Mouse (Mus musculus): ENCODE results near the gene Ythdf1. TPM values are rescaled to one million over a fixed set of nuclear protein-coding genes. Genes with fewer than 3 reads are reported as not detected.

The Ythdf1 gene
- polyA plus RNA-seq, 1 experiment from 2014 or later = 11.6 TPM

DNA sequence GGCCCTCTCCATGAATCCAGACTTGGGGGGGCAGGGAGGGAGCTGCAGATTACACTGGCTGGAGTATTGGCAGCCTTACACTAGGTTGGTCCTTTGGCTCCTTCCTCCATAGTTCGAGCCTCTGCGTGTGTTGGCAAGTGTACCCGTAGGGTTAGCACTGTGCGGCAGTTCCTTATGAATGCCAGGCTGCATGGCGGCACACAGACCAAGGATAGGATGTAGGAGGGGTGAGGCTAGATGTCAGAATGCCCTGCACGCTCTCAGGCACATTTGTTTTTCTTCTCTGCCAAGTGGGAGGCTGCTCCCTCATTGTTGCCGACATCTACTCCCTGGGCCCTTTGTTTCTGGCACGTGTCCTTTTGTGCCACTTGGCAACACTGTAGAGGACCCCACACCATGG, 63.6 kb downstream of the Ythdf1 start:
- no peaks in the 10 kb centered on the region for H3K9me3 ChIP-seq (replicated peaks; ENCODE audit: control insufficient read depth, low read length)

DNA sequence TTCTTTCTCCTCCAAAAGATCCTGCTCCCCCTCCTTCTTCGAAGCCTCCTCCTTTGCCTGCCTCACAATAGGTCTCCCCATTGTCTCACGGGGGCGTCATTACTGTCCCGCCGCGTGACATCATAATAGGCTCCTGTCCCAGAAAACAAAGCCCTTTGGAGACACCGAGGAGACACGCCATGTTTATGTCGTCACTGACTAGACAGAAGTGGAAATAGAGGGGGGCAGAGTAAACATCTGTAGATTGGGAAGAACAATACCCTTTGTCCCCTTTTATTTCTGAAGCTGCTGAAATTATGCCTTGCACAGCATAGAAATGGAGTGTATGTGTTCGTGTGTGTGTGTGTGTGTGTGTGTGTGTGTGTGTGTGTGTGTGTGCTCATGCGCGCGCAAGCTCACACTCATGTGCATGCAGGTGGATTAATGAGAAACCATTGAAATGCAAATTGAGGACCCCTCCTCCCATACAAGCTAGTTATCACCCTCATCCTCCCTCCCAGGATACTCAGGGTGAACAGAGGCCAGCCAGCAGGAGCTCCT, 65.7 kb downstream of the Ythdf1 start:
- ATAC-seq (ENCODE audit: insufficient read depth, low FRiP score) = no peak
- Histone ChIP-seq H3K4me1 (ENCODE audit: control insufficient read depth, insufficient read depth, low read length) (no peaks in the 10 kb centered on the region), H3K4me3 (replicated peaks; ENCODE audit: low read length) (no peak overlapping the region), H3K9me3 (replicated peaks; ENCODE audit: control insufficient read depth, low read length) (no peaks in the 10 kb centered on the region), H3K4me2 (ENCODE audit: low read depth, low read length) (no peak overlapping the region), H3K27ac (ENCODE audit: low read length) (no peak overlapping the region), H3K36me3 (ENCODE audit: control insufficient read depth, insufficient read depth, low read length) (no peaks in the 10 kb centered on the region), H3K9ac (ENCODE audit: low read length) (no peak overlapping the region), H3K27me3 (ENCODE audit: control insufficient read depth, insufficient read depth, low read length) (peaks cover 19% of the 10 kb centered on the region)
- 10% methylated on average over 13 of the region's 13 CpGs for WGBS

More for the DNA sequence above, 63.6 kb downstream of the Ythdf1 start:
- H3K4me2 ChIP-seq (ENCODE audit: low read depth, low read length) = no peak overlapping the region
- 76% methylated on average over 8 of the region's 8 CpGs for WGBS
- H3K27ac ChIP-seq (ENCODE audit: low read length) = no peak overlapping the region
- no peaks in the 10 kb centered on the region for H3K36me3 ChIP-seq (ENCODE audit: control insufficient read depth, insufficient read depth, low read length)
- no peaks in the 10 kb centered on the region for H3K4me1 ChIP-seq (ENCODE audit: control insufficient read depth, insufficient read depth, low read length)
- no peak overlapping the region for H3K9ac ChIP-seq (ENCODE audit: low read length)
- ATAC-seq (ENCODE audit: insufficient read depth, low FRiP score) = no peak
- H3K27me3 ChIP-seq (ENCODE audit: control insufficient read depth, insufficient read depth, low read length) = peaks cover 19% of the 10 kb centered on the region
- H3K4me3 ChIP-seq (replicated peaks; ENCODE audit: low read length) = no peak overlapping the region

Small RNA genes within 50 kb of the gene (microRNA-seq; reads per million reads assigned to microRNA genes)
- not detected for gene Mir124a-3

Other genes starting within 250 kb of the Ythdf1 start
- 23.9 and 26.7 TPM in 2 replicates for gene Dido1, start 210.9 kb downstream of the Ythdf1 start, polyA plus RNA-seq (2015; fragmentation: Nextera tagmentation; extraction: Ambion mirVana)
- gene Gid8, start 210.8 kb downstream of the Ythdf1 start, polyA plus RNA-seq (2015; fragmentation: Nextera tagmentation; extraction: Ambion mirVana) = 60.7 and 65.8 TPM in 2 replicates
- 4.9 and 5.1 TPM in 2 replicates for gene Slc17a9, start 195.7 kb downstream of the Ythdf1 start, polyA plus RNA-seq (2015; fragmentation: Nextera tagmentation; extraction: Ambion mirVana)
- gene Bhlhe23, start 144.0 kb downstream of the Ythdf1 start, polyA plus RNA-seq (2015; fragmentation: Nextera tagmentation; extraction: Ambion mirVana) = not detected in 2 replicates
- 0.15 TPM in 1 of 2 replicates, not detected in the other for gene Birc7, start 8.1 kb upstream of the Ythdf1 start, polyA plus RNA-seq (2015; fragmentation: Nextera tagmentation; extraction: Ambion mirVana)
- gene Nkain4, start 33.8 kb upstream of the Ythdf1 start, polyA plus RNA-seq (2015; fragmentation: Nextera tagmentation; extraction: Ambion mirVana) = 53.7 and 59.9 TPM in 2 replicates
- 104 and 108 TPM in 2 replicates for gene Arfgap1, start 46.3 kb upstream of the Ythdf1 start, polyA plus RNA-seq (2015; fragmentation: Nextera tagmentation; extraction: Ambion mirVana)
- gene Col20a1, start 65.6 kb upstream of the Ythdf1 start, polyA plus RNA-seq (2015; fragmentation: Nextera tagmentation; extraction: Ambion mirVana) = 0.94 TPM in 2 replicates
- gene Chrna4, start 122.6 kb upstream of the Ythdf1 start, polyA plus RNA-seq (2015; fragmentation: Nextera tagmentation; extraction: Ambion mirVana) = 0.81 and 1.2 TPM in 2 replicates
- gene Kcnq2, start 214.4 kb upstream of the Ythdf1 start, polyA plus RNA-seq (2015; fragmentation: Nextera tagmentation; extraction: Ambion mirVana) = 1.1 TPM in 2 replicates
- 0.10 and 0.17 TPM in 2 replicates for gene Eef1a2, start 236.1 kb upstream of the Ythdf1 start, polyA plus RNA-seq (2015; fragmentation: Nextera tagmentation; extraction: Ambion mirVana)

Measured in stomach, embryonic 16.5 days (tissue).